Mouse (Mus musculus) stomach, postnatal 0 days (tissue): ENCODE measurements around the gene Rufy1.

Experiments
- CTCF ChIP-seq: IDR thresholded peaks from 2 replicates; pipeline ENCODE4 v1.5.1; 2016; ENCODE audit warnings: antibody characterized with exemption, low read depth, mild to moderate bottlenecking, moderate library complexity
- EP300 ChIP-seq: optimal IDR thresholded peaks from 2 replicates; pipeline ENCODE3; 2016; ENCODE audit warnings: antibody characterized with exemption

- TF ChIP-seq CTCF: no peak
- no peak for TF ChIP-seq EP300
Observed at GRCm38 (mm10) chr11:50426056-50426455, 4.9 kb downstream of the Rufy1 start.
